In genomic region chr16:58628336-58628680, GRCm38 (mm10) we compare ENCODE assay signal across 33 mouse cellular contexts. TPM values are rescaled to one million over a fixed set of nuclear protein-coding genes. Genes with fewer than 3 reads are reported as not detected.
A peak's percentile ranks its signal among the peaks of the same experiment; 100 is the strongest.
DNase-seq lines count a peak whose midpoint lies in the region; ATAC-seq and TF ChIP-seq lines count a peak whose summit lies in the region.
"Had no signal": no experiment of that assay in that cellular context is flagged by ENCODE, and none has a peak within 500 bp of the region (broad histone marks: within the 10 kb centered on the region; RNA-seq: fewer than 3 reads in every experiment).

No protein-coding gene starts in this region.

- no peak for TF ChIP-seq POLR2A in MEL (IDR thresholded peaks at IDR 0.05; ENCODE audit: control insufficient read depth in 1 of 2, insufficient read depth in 1 of 2, low read depth in 1 of 2, low read length in 2 of 2, poor library complexity in 1 of 2)

- ATAC-seq in liver, embryonic 14.5 days (ENCODE audit: insufficient read depth): no peak
- no peak for ATAC-seq in liver, postnatal 0 days
- ATAC-seq: forebrain, embryonic 15.5 days; hindbrain, postnatal 0 days had no signal

- H3K79me2 ChIP-seq in MEL (ENCODE audit: control insufficient read depth, insufficient read depth, low read length, poor library complexity): no peaks in the 10 kb centered on the region

- no peaks in the 10 kb centered on the region; the same call in 1 of the 2 replicates for H3K4me1 ChIP-seq in heart, embryonic 10.5 days
- H3K4me1 ChIP-seq in MEL (ENCODE audit: control insufficient read depth in 1 of 2, insufficient read depth in 2 of 2, low read length in 2 of 2): peaks cover 19 to 25% of the 10 kb centered on the region in 2 experiments
- H3K4me1 ChIP-seq in liver, embryonic 14.5 days (replicated peaks; ENCODE audit: control insufficient read depth in 2 of 2, insufficient read depth in 2 of 2, low read length in 1 of 2): peaks cover 32 to 34% of the 10 kb centered on the region in 2 experiments
- H3K4me1 ChIP-seq in liver, postnatal 0 days (ENCODE audit: insufficient read depth): peaks cover 16% of the 10 kb centered on the region
- H3K4me1 ChIP-seq: embryonic facial prominence, embryonic 10.5 days; embryonic facial prominence, embryonic 13.5 days; forebrain, embryonic 12.5 days; forebrain, embryonic 15.5 days; heart, embryonic 13.5 days had no signal

- peak; percentile 31 for DNase-seq in heart, embryonic 10.5 days (ENCODE audit: low spot score)
- DNase-seq in heart, adult 9 months (ENCODE audit: low spot score in 2 of 2): no peak
- DNase-seq in MEL (ENCODE audit: low read depth, low spot score): peak; percentile 23
- DNase-seq in liver, embryonic 14.5 days (ENCODE audit: low read depth in 3 of 3, low spot score in 3 of 3): no peak
- DNase-seq in liver, postnatal 0 days: no peak
- no peak for DNase-seq in kidney, adult 18-20 months
- DNase-seq in lung, postnatal 36 days: no peak
- DNase-seq: adrenal gland, adult 2 months; adrenal gland, postnatal 14 days; B cell, adult 2 months; cerebellum, adult 11-12 months; cerebellum, adult 8-10 months; cerebellum, postnatal 36 days; gastrocnemius, postnatal 25 days; heart, adult 2 months; heart, postnatal 14 days; heart, postnatal 4 days had no signal

- H3K9me3 ChIP-seq in heart, embryonic 10.5 days: no peaks in the 10 kb centered on the region
- no peaks in the 10 kb centered on the region for H3K9me3 ChIP-seq in MEL (replicated peaks; ENCODE audit: insufficient read depth, low read length)
- H3K9me3 ChIP-seq in liver, embryonic 14.5 days (ENCODE audit: control insufficient read depth, low read length): no peaks in the 10 kb centered on the region
- H3K9me3 ChIP-seq in liver, postnatal 0 days (ENCODE audit: low read length): no peaks in the 10 kb centered on the region
- H3K9me3 ChIP-seq: embryonic facial prominence, embryonic 10.5 days; embryonic facial prominence, embryonic 13.5 days; forebrain, embryonic 12.5 days; forebrain, embryonic 15.5 days; G1E; heart, embryonic 13.5 days had no signal

- H3K27ac ChIP-seq in heart, embryonic 10.5 days: no peak overlapping the region; the same call in 1 of the 2 replicates
- H3K27ac ChIP-seq in MEL (ENCODE audit: control insufficient read depth, low read depth, low read length): no peak overlapping the region; the same call in 1 of the 2 replicates
- H3K27ac ChIP-seq in liver, embryonic 14.5 days: peak overlapping the region; percentile 79
- peak overlapping the region; percentile 29 for H3K27ac ChIP-seq in liver, postnatal 0 days (ENCODE audit: low read depth)
- H3K27ac ChIP-seq: embryonic facial prominence, embryonic 10.5 days; embryonic facial prominence, embryonic 13.5 days; forebrain, embryonic 12.5 days; forebrain, embryonic 15.5 days; heart, adult 2 months; heart, embryonic 13.5 days; hindbrain, embryonic 14.5 days; hindbrain, postnatal 0 days had no signal

- no peak overlapping the region for H3K4me2 ChIP-seq in liver, embryonic 14.5 days (ENCODE audit: low read depth)
- H3K4me2 ChIP-seq in liver, postnatal 0 days (ENCODE audit: low read depth, low read length): no peak overlapping the region
- H3K4me2 ChIP-seq: embryonic facial prominence, embryonic 13.5 days; forebrain, embryonic 12.5 days; forebrain, embryonic 15.5 days; heart, embryonic 13.5 days; hindbrain, embryonic 14.5 days had no signal

- TF ChIP-seq EP300 in MEL (IDR thresholded peaks at IDR 0.05; ENCODE audit: low read depth in 1 of 2, low read length in 2 of 2): no peak
- TF ChIP-seq EP300 in liver, embryonic 14.5 days (IDR thresholded peaks at IDR 0.05; ENCODE audit: low read depth): no peak
- no peak for TF ChIP-seq EP300 in liver, postnatal 0 days (IDR thresholded peaks at IDR 0.05; ENCODE audit: low read depth)

- no peak overlapping the region for H3K9ac ChIP-seq in MEL (ENCODE audit: control insufficient read depth, low read depth, low read length, poor library complexity, severe bottlenecking)
- H3K9ac ChIP-seq in liver, embryonic 14.5 days (replicated peaks): peak overlapping the region; percentile 4; the same call in 1 of the 2 replicates
- H3K9ac ChIP-seq in liver, postnatal 0 days (replicated peaks): no peak overlapping the region
- H3K9ac ChIP-seq: embryonic facial prominence, embryonic 13.5 days; forebrain, embryonic 12.5 days; forebrain, embryonic 15.5 days; heart, embryonic 13.5 days; hindbrain, embryonic 14.5 days had no signal

- H3K36me3 ChIP-seq in heart, embryonic 10.5 days: no peaks in the 10 kb centered on the region
- H3K36me3 ChIP-seq in MEL (ENCODE audit: control insufficient read depth in 1 of 2, insufficient read depth in 2 of 2, low read length in 2 of 2): peaks cover 0 to 23% of the 10 kb centered on the region in 2 experiments; a peak in 2 of 4 replicates
- H3K36me3 ChIP-seq in liver, embryonic 14.5 days (replicated peaks; ENCODE audit: control insufficient read depth, insufficient read depth, low read depth): no peaks in the 10 kb centered on the region
- no peaks in the 10 kb centered on the region for H3K36me3 ChIP-seq in liver, postnatal 0 days (replicated peaks; ENCODE audit: insufficient read depth, low read length)
- H3K36me3 ChIP-seq: embryonic facial prominence, embryonic 10.5 days; embryonic facial prominence, embryonic 13.5 days; forebrain, embryonic 12.5 days; forebrain, embryonic 15.5 days; G1E; heart, embryonic 13.5 days had no signal

- H3K27me3 ChIP-seq in heart, embryonic 10.5 days (ENCODE audit: insufficient read depth, poor library complexity, severe bottlenecking): no peaks in the 10 kb centered on the region
- no peaks in the 10 kb centered on the region for H3K27me3 ChIP-seq in MEL (ENCODE audit: control insufficient read depth in 1 of 2, insufficient read depth in 2 of 2, low read length in 2 of 2)
- H3K27me3 ChIP-seq in liver, embryonic 14.5 days (ENCODE audit: control insufficient read depth, insufficient read depth, low read length): no peaks in the 10 kb centered on the region
- no peaks in the 10 kb centered on the region for H3K27me3 ChIP-seq in liver, postnatal 0 days (ENCODE audit: insufficient read depth, low read length)
- H3K27me3 ChIP-seq: CH12.LX; embryonic facial prominence, embryonic 13.5 days; forebrain, embryonic 12.5 days; forebrain, embryonic 15.5 days; heart, embryonic 13.5 days had no signal

- TF ChIP-seq CTCF in MEL (IDR thresholded peaks at IDR 0.05 in 2 of 3, conservative IDR thresholded peaks at IDR 0.05 in 1 of 3; ENCODE audit: control insufficient read depth in 1 of 3, insufficient read depth in 1 of 3, low read depth in 2 of 3, low read length in 3 of 3, poor library complexity in 1 of 3, severe bottlenecking in 1 of 3): no peak
- TF ChIP-seq CTCF in liver, embryonic 14.5 days (IDR thresholded peaks at IDR 0.05; ENCODE audit: low read depth): no peak
- TF ChIP-seq CTCF in liver, postnatal 0 days (IDR thresholded peaks at IDR 0.05; ENCODE audit: low read depth): no peak

- no peak for TF ChIP-seq RAD21 in MEL (IDR thresholded peaks at IDR 0.05; ENCODE audit: low read depth, low read length)

- WGBS in heart, embryonic 10.5 days: 90% methylated on average over 2 of the region's 2 CpGs
- WGBS in liver, embryonic 14.5 days (ENCODE audit: insufficient replicate concordance): 87% methylated on average over 2 of the region's 2 CpGs
- WGBS in liver, postnatal 0 days (ENCODE audit: insufficient replicate concordance): 100% methylated on average over 2 of the region's 2 CpGs

- H3K4me3 ChIP-seq in heart, embryonic 10.5 days: no peak overlapping the region
- no peak overlapping the region for H3K4me3 ChIP-seq in MEL (ENCODE audit: control insufficient read depth in 1 of 2, insufficient read depth in 1 of 2, low read depth in 2 of 2, low read length in 2 of 2)
- H3K4me3 ChIP-seq in liver, embryonic 14.5 days (ENCODE audit: insufficient read depth in 1 of 2, low read depth in 2 of 2, low read length in 2 of 2): no peak overlapping the region
- no peak overlapping the region for H3K4me3 ChIP-seq in liver, postnatal 0 days (ENCODE audit: low read depth, low read length)
- H3K4me3 ChIP-seq: embryonic facial prominence, embryonic 10.5 days; embryonic facial prominence, embryonic 13.5 days; erythroblast, embryonic 14.5 days; forebrain, embryonic 12.5 days; forebrain, embryonic 15.5 days; heart, adult 2 months; heart, embryonic 13.5 days had no signal

TF ChIP-seq in MEL, 35 proteins besides CTCF, POLR2A, EP300 and RAD21:
- no peak for TF ChIP-seq HCFC1 (IDR thresholded peaks at IDR 0.05; ENCODE audit: low read depth, low read length)
- no peak for TF ChIP-seq CHD1 (IDR thresholded peaks at IDR 0.05; ENCODE audit: low read depth, low read length)
- TF ChIP-seq JUND (IDR thresholded peaks at IDR 0.05; ENCODE audit: low read depth, low read length): peak; percentile 93

RNA-seq across cellular contexts. Expression of gene E330017A01Rik, which starts 10.2 kb away (rescaled TPM):
- not detected in 2 replicates for polyA plus RNA-seq in heart, embryonic 10.5 days (2016; fragmentation: Nextera tagmentation; extraction: Ambion mirVana)
- total RNA-seq in MEL (2012; rRNA removed): 4.3 and 7.5 TPM in 2 replicates
- polyA plus RNA-seq in MEL (2012; ENCODE audit: insufficient read depth in 1 of 2, insufficient read length in 2 of 2, low read depth in 1 of 2, low replicate concordance in 2 of 2, missing spikeins in 1 of 2): 1 to 10 TPM in 1 of 2 experiments, not detected in 1; 8.2 TPM
- not detected in 2 replicates for polyA plus RNA-seq in liver, embryonic 14.5 days (2012; rRNA removed)
- polyA plus RNA-seq in liver, embryonic 14.5 days (2014; fragmentation: Nextera tagmentation; extraction: Ambion mirVana): not detected in 2 replicates
- polyA plus RNA-seq in liver, postnatal 0 days (2015; fragmentation: Nextera tagmentation; extraction: Ambion mirVana): not detected in 2 replicates
- total RNA-seq: adrenal gland, adult 2 months; adrenal gland, postnatal 14 days; adrenal gland, postnatal 4 days; gastrocnemius, adult 8-10 months; gastrocnemius, postnatal 25 days; heart, adult 2 months; heart, postnatal 14 days; heart, postnatal 4 days; hindbrain, postnatal 0 days had no signal
- polyA plus RNA-seq: adrenal gland, adult 2 months; cortical plate, adult 2 months; embryonic facial prominence, embryonic 10.5 days; embryonic facial prominence, embryonic 13.5 days; erythroblast, embryonic 14.5 days; forebrain, embryonic 12.5 days; forebrain, embryonic 15.5 days; G1E; gonadal fat pad, adult 2 months; heart, adult 2 months; heart, embryonic 13.5 days; heart, embryonic 16.5 days; hindbrain, embryonic 11.5 days; hindbrain, embryonic 14.5 days; hindbrain, postnatal 0 days had no signal

RNA-seq across cellular contexts. Expression of gene Gm813, which starts 11.5 kb away (rescaled TPM):
- polyA plus RNA-seq in heart, embryonic 10.5 days (2016; fragmentation: Nextera tagmentation; extraction: Ambion mirVana): not detected in 2 replicates
- total RNA-seq in MEL (2012; rRNA removed): not detected in 2 replicates
- polyA plus RNA-seq in MEL (2012; ENCODE audit: insufficient read depth in 1 of 2, insufficient read length in 2 of 2, low read depth in 1 of 2, low replicate concordance in 2 of 2, missing spikeins in 1 of 2): not detected
- polyA plus RNA-seq in liver, embryonic 14.5 days (2012; rRNA removed): not detected in 2 replicates
- not detected in 2 replicates for polyA plus RNA-seq in liver, embryonic 14.5 days (2014; fragmentation: Nextera tagmentation; extraction: Ambion mirVana)
- polyA plus RNA-seq in liver, postnatal 0 days (2015; fragmentation: Nextera tagmentation; extraction: Ambion mirVana): not detected in 2 replicates
- total RNA-seq: adrenal gland, adult 2 months; adrenal gland, postnatal 14 days; adrenal gland, postnatal 4 days; CH12.LX; gastrocnemius, adult 8-10 months; gastrocnemius, postnatal 25 days; heart, adult 2 months; heart, postnatal 14 days; heart, postnatal 4 days; hindbrain, postnatal 0 days had no signal
- polyA plus RNA-seq: adrenal gland, adult 2 months; embryonic facial prominence, embryonic 10.5 days; embryonic facial prominence, embryonic 13.5 days; erythroblast, embryonic 14.5 days; forebrain, embryonic 12.5 days; forebrain, embryonic 15.5 days; G1E; gonadal fat pad, adult 2 months; heart, adult 2 months; heart, embryonic 13.5 days; heart, embryonic 16.5 days; hindbrain, embryonic 11.5 days; hindbrain, embryonic 14.5 days; hindbrain, postnatal 0 days had no signal

RNA-seq across cellular contexts. Expression of gene Cpox, which starts 41.8 kb away (rescaled TPM):
- 63.5 and 89.9 TPM in 2 replicates for polyA plus RNA-seq in heart, embryonic 10.5 days (2016; fragmentation: Nextera tagmentation; extraction: Ambion mirVana)
- 159 and 204 TPM in 2 replicates for total RNA-seq in MEL (2012; rRNA removed)
- polyA plus RNA-seq in MEL (2012; ENCODE audit: insufficient read depth in 1 of 2, insufficient read length in 2 of 2, low read depth in 1 of 2, low replicate concordance in 2 of 2, missing spikeins in 1 of 2): 100 to 1,000 TPM; 110 to 421 TPM
- polyA plus RNA-seq in liver, embryonic 14.5 days (2012; rRNA removed): 207 and 272 TPM in 2 replicates
- polyA plus RNA-seq in liver, embryonic 14.5 days (2014; fragmentation: Nextera tagmentation; extraction: Ambion mirVana): 326 and 386 TPM in 2 replicates
- polyA plus RNA-seq in liver, postnatal 0 days (2015; fragmentation: Nextera tagmentation; extraction: Ambion mirVana): 178 and 189 TPM in 2 replicates

Comparison
In these comparisons a context has a peak if more than half of its experiments do, and no peak if none do; other contexts are left out.
1. DNase-seq: peak in heart, embryonic 10.5 days (single experiment) and MEL (single experiment); none in heart, adult 9 months (0 of 2), liver, embryonic 14.5 days (0 of 3), liver, postnatal 0 days (single experiment), kidney, adult 18-20 months (single experiment) and lung, postnatal 36 days (single experiment).
2. H3K27ac ChIP-seq: peak in liver, embryonic 14.5 days (single experiment) and liver, postnatal 0 days (single experiment); none in heart, embryonic 10.5 days (single experiment) and MEL (single experiment).